Mouse (Mus musculus) erythroblast, adult 5-6 weeks (primary cell): ENCODE measurements around the gene Chst14. TPM values are rescaled to one million over a fixed set of nuclear protein-coding genes. Genes with fewer than 3 reads are reported as not detected.

Experiments used
- ATAC-seq: replicated peaks from 2 replicates; pipeline ENCODE4 v1.8.0; 2016; ENCODE audit warnings: moderate number of reproducible peaks, mild to moderate bottlenecking, moderate TSS enrichment, inconsistent platforms; ENCODE audit not compliant: poor library complexity, low FRiP score, severe bottlenecking
- total RNA-seq, 2 experiments: library from RNA; stranded (forward) in 1 of 2; stranded (reverse) in 1 of 2; fragments of 150-400 nt in 1 of 2; fragments of 200-764, 138-1000 nt in 1 of 2; gene quantifications; 2 replicates each; pipeline versions ENCODE4 v1.2.3 to v1.2.4; 2015 to 2017; ENCODE audit warnings: low replicate concordance in 2 of 2

Chst14 gene
- total RNA-seq (2015; ENCODE audit: low replicate concordance) = 1.5 and 2.7 TPM in 2 replicates
- 0.43 TPM in 1 of 2 replicates, not detected in the other for total RNA-seq (2017; ENCODE audit: low replicate concordance)

GRCm38 (mm10) chr2:118926361-118926997, at the start of gene Chst14:
TSS of gene Chst14 (plus strand) at chr2:118926496.
- ATAC-seq = peak; percentile 92

DNA sequence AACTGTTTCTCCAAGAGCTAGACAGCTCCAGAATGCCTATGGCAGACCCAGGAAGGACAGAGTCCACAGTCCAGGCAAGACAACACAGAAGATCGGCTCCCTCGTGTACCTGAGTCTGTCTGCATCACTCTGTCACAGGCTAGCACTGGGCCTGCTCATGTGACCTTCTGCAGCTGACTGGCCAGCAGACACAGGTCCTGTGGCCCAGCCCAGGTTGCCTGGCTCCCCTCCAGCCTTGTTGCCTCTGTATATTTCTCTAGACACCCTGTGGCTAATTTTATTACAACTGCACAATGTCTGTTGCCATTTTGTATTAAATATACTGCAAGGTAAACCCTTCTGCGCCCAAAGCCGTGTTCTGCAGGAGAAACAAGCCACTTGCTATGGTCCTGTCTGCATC, 45.3 kb upstream of the Chst14 start:
- ATAC-seq = no peak

GRCm38 (mm10) chr2:118881956-118882355, 44.3 kb upstream of the Chst14 start:
- ATAC-seq = no peak

DNA sequence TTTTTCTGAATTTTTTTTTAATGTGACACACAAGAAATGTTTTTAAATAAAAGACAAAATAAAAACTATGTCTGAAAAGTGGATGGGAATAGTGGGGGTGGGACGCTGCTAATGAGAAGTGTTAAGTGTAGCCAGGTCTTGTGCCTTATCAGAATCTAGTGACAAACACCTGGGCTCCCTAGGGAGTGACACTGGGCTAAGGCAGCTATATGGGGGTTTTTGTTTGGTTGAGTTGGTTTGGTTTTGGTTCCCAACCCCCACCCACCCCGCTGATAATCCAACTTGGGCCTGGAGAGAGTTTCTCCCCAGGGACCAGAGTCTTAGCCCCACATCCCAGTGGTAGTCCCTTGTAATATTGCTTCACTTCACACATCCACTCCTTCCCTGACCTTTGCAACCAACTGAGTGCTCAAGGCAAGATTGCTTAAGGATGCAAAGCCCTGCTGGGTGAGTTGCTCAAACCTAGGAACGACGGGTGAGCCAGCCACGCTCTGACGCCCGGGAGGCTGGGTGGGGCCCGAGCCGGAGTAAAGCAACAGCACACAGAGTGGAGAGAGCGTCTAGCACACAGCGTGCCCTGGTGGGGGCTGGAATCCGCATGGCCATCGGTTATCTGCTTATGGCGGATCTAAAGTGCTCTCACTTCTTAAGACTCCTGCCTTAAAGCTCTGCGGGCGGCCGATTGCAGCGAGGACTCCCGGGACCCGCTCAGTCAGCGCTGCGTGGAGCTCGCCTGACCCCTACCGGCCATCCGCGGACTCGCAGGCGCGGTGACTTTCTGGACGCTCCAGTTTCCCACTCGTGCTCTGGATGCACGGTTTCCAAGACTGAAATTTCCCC, 43.2 kb upstream of the Chst14 start:
- peak; percentile 73 for ATAC-seq

GRCm38 (mm10) chr2:118887440-118887839, 38.9 kb upstream of the Chst14 start:
- peak; percentile 46 for ATAC-seq

DNA sequence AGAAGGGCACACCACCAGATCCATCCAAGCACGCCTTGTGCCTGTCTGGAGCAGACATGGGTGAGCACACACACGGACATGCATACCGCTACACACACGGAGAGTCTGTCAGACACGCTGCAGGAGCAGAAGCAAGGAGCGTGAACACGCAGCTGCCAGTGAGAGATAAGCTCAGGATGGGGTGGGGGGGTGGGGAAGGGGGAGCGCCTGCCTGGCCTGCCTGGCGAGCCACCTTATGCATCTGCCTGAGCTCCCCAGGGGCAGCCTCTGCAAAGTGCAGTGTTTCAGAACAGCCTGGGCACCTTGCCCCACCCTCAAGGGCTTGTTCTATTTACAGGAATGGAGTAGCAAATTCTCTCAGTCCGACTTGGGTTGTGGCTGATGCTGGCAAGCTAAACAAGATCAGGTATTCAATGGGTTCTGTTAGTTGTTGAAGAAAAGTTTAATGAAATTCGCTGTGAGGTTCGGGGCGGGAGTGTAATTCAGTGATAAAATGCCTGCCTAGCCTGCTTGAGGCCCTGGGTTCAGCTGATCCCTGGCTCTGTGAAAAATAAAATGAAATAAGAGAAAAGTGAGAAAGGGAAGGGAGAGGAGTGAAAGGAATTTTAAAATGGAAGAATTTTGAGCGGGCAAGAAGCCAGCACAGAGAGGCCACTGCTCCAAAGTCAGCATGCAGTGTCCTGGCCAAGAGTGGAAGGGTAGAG, 38.3 kb upstream of the Chst14 start:
- ATAC-seq = peak; percentile 74

DNA sequence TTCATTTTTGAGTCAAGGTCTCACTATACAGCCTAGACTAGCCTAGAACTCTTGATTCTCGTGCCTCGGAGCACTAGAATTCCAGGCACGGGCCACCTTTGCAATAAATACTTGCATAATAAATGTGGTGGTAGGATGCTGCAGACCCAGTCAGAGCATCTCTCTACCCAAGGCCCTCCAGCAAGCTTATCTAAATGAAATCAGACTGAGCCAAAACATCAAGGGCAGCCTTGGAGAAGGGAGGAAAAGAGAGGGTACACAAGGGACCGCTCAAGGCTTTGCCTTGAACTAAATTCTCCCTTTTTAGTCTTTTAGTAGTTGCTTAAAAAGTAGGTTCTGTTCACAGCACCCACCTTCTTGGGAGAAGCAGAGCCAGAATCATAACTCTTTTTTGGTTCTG, 35.1 kb upstream of the Chst14 start:
- no peak for ATAC-seq

GRCm38 (mm10) chr2:118895990-118896913, 30.0 kb upstream of the Chst14 start:
- no peak for ATAC-seq

DNA sequence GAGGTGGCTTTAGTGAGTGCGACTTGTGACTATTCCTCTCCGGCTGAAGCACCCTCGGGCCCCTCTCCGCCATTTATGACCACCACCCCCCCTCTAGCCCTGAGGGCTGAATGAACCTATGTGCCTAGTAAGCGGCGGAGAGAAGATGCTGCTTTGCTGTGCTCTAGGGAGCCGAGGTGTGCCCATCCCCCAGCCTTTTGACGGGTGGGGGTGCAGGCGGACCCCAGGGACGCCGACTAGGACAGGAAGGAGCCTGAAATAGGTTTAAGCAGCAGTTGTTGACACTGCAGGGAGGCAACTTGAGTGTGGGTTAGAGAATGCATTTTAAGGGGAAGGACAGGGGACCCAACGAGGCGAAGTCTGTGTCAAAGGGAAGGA, 29.4 kb upstream of the Chst14 start:
- no peak for ATAC-seq

DNA sequence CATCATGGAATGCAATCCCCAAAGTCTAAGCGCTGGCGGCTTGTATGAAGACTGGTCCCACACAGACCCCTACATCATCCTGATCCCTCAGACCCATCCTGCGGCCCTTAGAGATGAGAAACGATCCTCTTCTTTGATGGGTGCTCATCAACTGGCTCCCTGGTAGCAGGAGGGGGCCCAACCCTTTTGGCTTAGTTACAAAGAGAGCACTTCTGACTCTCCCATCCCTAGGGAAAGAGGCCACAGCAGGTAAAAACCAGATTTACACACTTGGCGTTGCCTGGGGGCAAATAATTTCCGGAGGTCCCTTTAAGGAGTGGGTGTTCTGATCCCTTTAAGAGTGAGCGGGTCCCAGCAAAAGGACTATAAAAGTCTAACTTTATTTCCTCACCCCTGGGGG, 28.9 kb upstream of the Chst14 start:
- ATAC-seq = no peak

DNA sequence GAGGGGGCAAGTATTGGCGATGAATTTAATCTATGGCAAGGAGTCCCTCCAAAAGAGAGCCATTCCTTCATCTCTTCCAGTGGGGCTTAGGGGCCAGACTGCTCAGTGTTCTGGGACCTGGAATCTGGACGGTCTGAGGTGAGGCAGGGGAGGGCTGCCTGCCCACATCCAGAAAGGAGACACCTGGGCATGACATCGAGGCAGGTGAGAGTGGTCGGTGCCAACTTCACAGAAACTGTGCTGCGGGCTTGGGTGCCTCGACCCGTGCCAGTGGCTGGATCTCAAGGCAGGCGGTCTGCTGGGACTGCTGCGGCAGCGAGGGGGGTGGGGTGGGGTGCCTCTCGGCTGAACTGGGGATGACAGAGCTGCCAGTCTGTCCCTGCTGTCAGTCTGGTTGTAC, 28.5 kb upstream of the Chst14 start:
- ATAC-seq = no peak

DNA sequence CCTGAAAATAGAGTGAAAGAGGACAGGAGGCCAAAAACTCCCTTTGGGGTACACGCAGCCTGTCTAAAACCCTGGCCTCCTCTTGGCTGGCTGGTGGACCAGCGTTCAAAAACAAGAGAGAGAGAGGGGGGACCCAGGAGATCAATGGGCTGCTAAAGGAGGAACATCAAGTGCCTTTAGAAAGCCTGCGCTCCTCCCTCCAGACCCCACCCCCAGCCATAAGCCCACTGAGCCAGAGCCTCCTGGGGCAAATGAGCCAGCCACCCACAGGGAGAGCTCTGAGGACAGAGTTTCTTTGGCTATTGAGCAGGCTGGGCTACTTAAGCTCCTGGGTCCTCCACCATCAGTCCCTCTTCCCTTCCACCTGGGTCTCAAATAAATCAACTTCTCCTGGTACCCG, 27.5 kb upstream of the Chst14 start:
- ATAC-seq = no peak

- ATAC-seq = no peak
These were observed 27.0 kb upstream of the Chst14 start for GRCm38 (mm10) chr2:118899306-118899705.

DNA sequence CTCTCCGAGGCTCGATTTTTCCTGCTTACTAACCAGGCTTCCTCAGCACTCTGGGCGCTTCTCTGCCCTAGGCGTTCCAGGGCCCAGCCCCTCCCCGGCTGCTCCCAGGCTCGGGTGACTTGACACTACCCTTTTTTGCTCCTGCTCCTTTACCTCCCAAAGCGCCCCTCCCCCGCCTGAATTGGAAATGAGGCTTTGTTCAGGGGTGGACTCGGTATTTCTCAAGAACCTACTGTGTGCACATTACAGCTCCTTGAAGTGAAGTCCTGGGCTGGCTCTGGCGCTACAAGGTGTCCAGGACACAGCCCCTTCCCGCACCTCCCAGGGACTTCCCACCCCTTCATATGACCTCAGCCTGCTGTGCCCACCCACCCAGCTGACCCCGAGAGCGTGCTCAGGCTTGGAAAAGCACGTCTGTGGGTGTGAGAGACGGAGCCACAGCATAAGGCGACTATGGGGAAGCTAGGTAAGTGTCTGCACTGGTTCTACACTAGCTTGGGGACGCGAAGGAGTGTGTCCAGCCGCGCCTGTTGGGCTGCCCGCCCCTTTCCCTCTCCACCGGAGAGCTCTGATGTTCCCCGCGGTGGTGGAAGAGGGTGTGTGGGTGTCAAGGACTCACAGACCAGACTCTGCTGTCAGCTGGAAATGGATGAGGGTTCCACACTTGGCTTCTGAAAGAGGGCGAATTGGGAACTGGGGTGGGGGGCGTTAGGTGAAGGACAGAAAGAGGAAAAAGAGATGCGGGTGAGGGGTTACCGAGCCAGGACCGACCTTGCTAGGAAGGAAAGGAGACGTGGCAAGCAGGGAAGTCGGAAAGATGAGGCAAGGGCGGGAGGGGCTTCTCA, 26.1 kb upstream of the Chst14 start, which contains the start of gene Bahd1:
Gene Bahd1 (plus strand): TSS at position 397 of the 845 bp plus-strand sequence.
- ATAC-seq = no peak

DNA sequence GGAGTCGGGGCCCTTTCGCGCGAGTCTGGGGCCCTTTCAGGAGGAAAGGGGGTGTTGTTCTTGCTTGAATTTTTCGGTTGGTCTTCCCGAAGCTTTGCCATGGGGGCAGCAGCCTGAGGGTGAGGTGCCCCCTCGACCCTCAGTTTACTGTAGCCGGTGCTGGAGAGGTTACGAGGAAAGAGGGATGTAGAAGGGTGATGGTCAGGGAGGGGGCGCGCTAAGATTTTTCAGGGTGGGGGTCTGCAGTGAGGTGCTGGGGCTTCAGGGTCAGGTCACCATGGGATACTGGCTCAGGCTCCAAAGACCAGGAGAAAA, 25.5 kb upstream of the Chst14 start:
- 0 out of 2 replicates have a peak, but pooled peaks have one; percentile 1 for ATAC-seq

GRCm38 (mm10) chr2:118901175-118902031, 24.9 kb upstream of the Chst14 start:
- ATAC-seq = peak; percentile 91

GRCm38 (mm10) chr2:118902051-118903025, 24.0 kb upstream of the Chst14 start:
- no peak for ATAC-seq
